Mouse (Mus musculus): ENCODE results near the gene Rad51ap2. TPM values are rescaled to one million over a fixed set of nuclear protein-coding genes. Genes with fewer than 3 reads are reported as not detected.

Gene Rad51ap2
- 0.19 and 0.61 TPM in 2 replicates for polyA plus RNA-seq (2015; fragmentation: Nextera tagmentation; extraction: Ambion mirVana)

GRCm38 (mm10) chr12:11455549-11456194 is at the start of gene Rad51ap2:
Rad51ap2 (plus strand) TSS chr12:11456079.

GRCm38 (mm10) chr12:11436497-11437265 is 19.2 kb upstream of the Rad51ap2 start, which contains the start of gene Vsnl1:
Vsnl1 (minus strand) TSS chr12:11436613.

Other genes with a start within 250 kb of the Rad51ap2 start
- not detected in 2 replicates for gene Msgn1, start 247.1 kb upstream of the Rad51ap2 start, polyA plus RNA-seq (2015; fragmentation: Nextera tagmentation; extraction: Ambion mirVana)
- 1.5 and 1.6 TPM in 2 replicates for gene Gen1, start 190.3 kb upstream of the Rad51ap2 start, polyA plus RNA-seq (2015; fragmentation: Nextera tagmentation; extraction: Ambion mirVana)
- 81.2 and 99.4 TPM in 2 replicates for gene Smc6, start 190.2 kb upstream of the Rad51ap2 start, polyA plus RNA-seq (2015; fragmentation: Nextera tagmentation; extraction: Ambion mirVana)
- gene Vsnl1, start 19.5 kb upstream of the Rad51ap2 start, polyA plus RNA-seq (2015; fragmentation: Nextera tagmentation; extraction: Ambion mirVana): 5.1 and 10.4 TPM in 2 replicates

Measured in adrenal gland, postnatal 0 days (tissue).